Mouse (Mus musculus): ENCODE results near the gene Aldh6a1. TPM values are rescaled to one million over a fixed set of nuclear protein-coding genes. Genes with fewer than 3 reads are reported as not detected.

Gene Aldh6a1
- polyA plus RNA-seq, 1 experiment, result 2.6 TPM

- DNase-seq (ENCODE audit: low read depth in 1 of 2, low spot score in 2 of 2), result no peak
- Histone ChIP-seq H3K36me3 (ENCODE audit: control insufficient read depth, insufficient read depth, low read length) (no peaks in the 10 kb centered on the region), H3K27ac (ENCODE audit: insufficient read depth, low read length) (peak overlapping the region; percentile 79), H3K4me3 (ENCODE audit: extremely low read depth, insufficient read depth, insufficient read length) (peak overlapping the region; percentile 86), H3K27me3 (ENCODE audit: control insufficient read depth, insufficient read depth, low read length) (no peaks in the 10 kb centered on the region), H3K4me1 (ENCODE audit: control insufficient read depth, insufficient read depth, insufficient read length) (no peaks in the 10 kb centered on the region; the same call in 1 of the 2 replicates)
- 40% methylated on average over 18 of the region's 18 CpGs for WGBS
- TF ChIP-seq POLR2A (IDR thresholded peaks at IDR 0.05; ENCODE audit: low read depth, low read length), result no peak
- TF ChIP-seq CTCF (IDR thresholded peaks at IDR 0.05; ENCODE audit: extremely low read depth, insufficient read depth, insufficient read length, insufficient replicate concordance), result no peak
Observed at GRCm38 (mm10) chr12:84417605-84417922, 33.2 kb downstream of the Aldh6a1 start.

- 3% methylated on average over 50 of the region's 50 CpGs for WGBS
- no peaks in the 10 kb centered on the region; the same call in 1 of the 2 replicates for H3K4me1 ChIP-seq (ENCODE audit: control insufficient read depth, insufficient read depth, insufficient read length)
Observed at GRCm38 (mm10) chr12:84416834-84417604, 33.8 kb downstream of the Aldh6a1 start, which contains the start of gene Rnf113a2. Gene Rnf113a2 (plus strand): TSS chr12:84417196.

GRCm38 (mm10) chr12:84408819-84409507 is 41.8 kb downstream of the Aldh6a1 start, which contains the start of the genes Entpd5 and Bbof1:
Gene Entpd5 (minus strand): TSS chr12:84409029.
Gene Bbof1 (plus strand): TSS chr12:84409071.
- no peaks in the 10 kb centered on the region for H3K27me3 ChIP-seq (ENCODE audit: control insufficient read depth, insufficient read depth, low read length)
- peak within 1 kb of the TSS; percentile 88 for H3K27ac ChIP-seq (ENCODE audit: insufficient read depth, low read length)
- no peaks in the 10 kb centered on the region for H3K4me1 ChIP-seq (ENCODE audit: control insufficient read depth, insufficient read depth, insufficient read length)
- peak within 1 kb of the TSS; percentile 94 for H3K4me3 ChIP-seq (ENCODE audit: extremely low read depth, insufficient read depth, insufficient read length)
- WGBS, result 3% methylated on average over 60 of the region's 63 CpGs
- peak; percentile 71 to 86 for DNase-seq (ENCODE audit: low read depth in 1 of 2, low spot score in 2 of 2)
- H3K36me3 ChIP-seq (ENCODE audit: control insufficient read depth, insufficient read depth, low read length), result no peaks in the 10 kb centered on the region
- TF ChIP-seq CTCF (IDR thresholded peaks at IDR 0.05; ENCODE audit: extremely low read depth, insufficient read depth, insufficient read length, insufficient replicate concordance), result no peak
- peak; percentile 25; the same call in 1 of the 2 replicates for TF ChIP-seq POLR2A (IDR thresholded peaks at IDR 0.05; ENCODE audit: low read depth, low read length)

More at GRCm38 (mm10) chr12:84416834-84417604, 33.8 kb downstream of the Aldh6a1 start, which contains the start of gene Rnf113a2:
- peak within 1 kb of the TSS; percentile 79 for H3K27ac ChIP-seq (ENCODE audit: insufficient read depth, low read length)
- no peak for TF ChIP-seq CTCF (IDR thresholded peaks at IDR 0.05; ENCODE audit: extremely low read depth, insufficient read depth, insufficient read length, insufficient replicate concordance)
- TF ChIP-seq POLR2A (IDR thresholded peaks at IDR 0.05; ENCODE audit: low read depth, low read length), result peak; percentile 63
- H3K36me3 ChIP-seq (ENCODE audit: control insufficient read depth, insufficient read depth, low read length), result no peaks in the 10 kb centered on the region
- peak; percentile 76 to 88 for DNase-seq (ENCODE audit: low read depth in 1 of 2, low spot score in 2 of 2)
- H3K27me3 ChIP-seq (ENCODE audit: control insufficient read depth, insufficient read depth, low read length), result no peaks in the 10 kb centered on the region
- peak within 1 kb of the TSS; percentile 86 for H3K4me3 ChIP-seq (ENCODE audit: extremely low read depth, insufficient read depth, insufficient read length)

- H3K27me3 ChIP-seq (ENCODE audit: control insufficient read depth, insufficient read depth, low read length), result no peaks in the 10 kb centered on the region
- H3K27ac ChIP-seq (ENCODE audit: insufficient read depth, low read length), result peak overlapping the region; percentile 88
- TF ChIP-seq CTCF (IDR thresholded peaks at IDR 0.05; ENCODE audit: extremely low read depth, insufficient read depth, insufficient read length, insufficient replicate concordance) (no peak), POLR2A (IDR thresholded peaks at IDR 0.05; ENCODE audit: low read depth, low read length) (no peak)
- H3K4me3 ChIP-seq (ENCODE audit: extremely low read depth, insufficient read depth, insufficient read length), result peak overlapping the region; percentile 94
- under 1% methylated on average over 47 of the region's 52 CpGs for WGBS
- no peaks in the 10 kb centered on the region for H3K4me1 ChIP-seq (ENCODE audit: control insufficient read depth, insufficient read depth, insufficient read length)
- H3K36me3 ChIP-seq (ENCODE audit: control insufficient read depth, insufficient read depth, low read length), result no peaks in the 10 kb centered on the region
- peak; percentile 70 to 71 for DNase-seq (ENCODE audit: low read depth in 1 of 2, low spot score in 2 of 2)
Observed at GRCm38 (mm10) chr12:84407874-84408818, 42.7 kb downstream of the Aldh6a1 start.

DNA sequence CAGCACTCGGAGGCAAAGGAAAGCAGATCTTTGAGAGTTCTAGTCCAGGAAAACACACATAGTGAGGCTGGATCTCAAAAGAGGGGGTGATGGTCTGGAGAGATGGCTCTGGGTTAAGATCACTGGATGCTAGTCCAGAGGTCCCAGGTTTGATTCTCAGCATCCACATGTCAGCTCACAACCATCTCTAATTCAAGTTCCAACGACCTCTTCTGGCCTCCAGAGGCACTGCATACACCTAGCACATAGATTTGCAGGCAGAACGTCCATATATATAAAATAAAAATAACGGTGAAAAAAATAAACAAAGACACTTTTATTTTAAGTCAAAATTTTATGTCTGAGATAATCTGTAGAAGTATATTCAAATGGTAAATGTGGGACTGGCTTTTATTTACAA is 43.5 kb downstream of the Aldh6a1 start:
- DNase-seq (ENCODE audit: low read depth in 1 of 2, low spot score in 2 of 2), result no peak
- WGBS, result 64% methylated on average over 4 of the region's 4 CpGs
- no peak overlapping the region for H3K27ac ChIP-seq (ENCODE audit: insufficient read depth, low read length)

GRCm38 (mm10) chr12:84404541-84404940 is 46.3 kb downstream of the Aldh6a1 start:
- Histone ChIP-seq H3K36me3 (ENCODE audit: control insufficient read depth, insufficient read depth, low read length) (no peaks in the 10 kb centered on the region), H3K27me3 (ENCODE audit: control insufficient read depth, insufficient read depth, low read length) (no peaks in the 10 kb centered on the region), H3K4me1 (ENCODE audit: control insufficient read depth, insufficient read depth, insufficient read length) (no peaks in the 10 kb centered on the region), H3K4me3 (ENCODE audit: extremely low read depth, insufficient read depth, insufficient read length) (no peak overlapping the region), H3K27ac (ENCODE audit: insufficient read depth, low read length) (no peak overlapping the region)
- no peak for DNase-seq (ENCODE audit: low read depth in 1 of 2, low spot score in 2 of 2)
- WGBS, result 90% methylated on average over 6 of the region's 6 CpGs
- TF ChIP-seq CTCF (IDR thresholded peaks at IDR 0.05; ENCODE audit: extremely low read depth, insufficient read depth, insufficient read length, insufficient replicate concordance) (no peak), POLR2A (IDR thresholded peaks at IDR 0.05; ENCODE audit: low read depth, low read length) (no peak)

More for the DNA sequence above, 43.5 kb downstream of the Aldh6a1 start:
- no peak for TF ChIP-seq CTCF (IDR thresholded peaks at IDR 0.05; ENCODE audit: extremely low read depth, insufficient read depth, insufficient read length, insufficient replicate concordance)
- no peak for TF ChIP-seq POLR2A (IDR thresholded peaks at IDR 0.05; ENCODE audit: low read depth, low read length)
- Histone ChIP-seq H3K36me3 (ENCODE audit: control insufficient read depth, insufficient read depth, low read length) (no peaks in the 10 kb centered on the region), H3K4me3 (ENCODE audit: extremely low read depth, insufficient read depth, insufficient read length) (no peak overlapping the region), H3K4me1 (ENCODE audit: control insufficient read depth, insufficient read depth, insufficient read length) (no peaks in the 10 kb centered on the region), H3K27me3 (ENCODE audit: control insufficient read depth, insufficient read depth, low read length) (no peaks in the 10 kb centered on the region)

Data from spleen, adult 2 months (tissue).